Mouse (Mus musculus): Measurements from ENCODE around the gene Rnf144b. TPM values are rescaled to one million over a fixed set of nuclear protein-coding genes. Genes with fewer than 3 reads are reported as not detected.
A peak's percentile ranks its signal among the peaks of the same experiment; 100 is the strongest.

The Rnf144b gene
- 0.90 and 0.95 TPM in 2 replicates for polyA plus RNA-seq (2014; fragmentation: Nextera tagmentation; extraction: Ambion mirVana)

DNA sequence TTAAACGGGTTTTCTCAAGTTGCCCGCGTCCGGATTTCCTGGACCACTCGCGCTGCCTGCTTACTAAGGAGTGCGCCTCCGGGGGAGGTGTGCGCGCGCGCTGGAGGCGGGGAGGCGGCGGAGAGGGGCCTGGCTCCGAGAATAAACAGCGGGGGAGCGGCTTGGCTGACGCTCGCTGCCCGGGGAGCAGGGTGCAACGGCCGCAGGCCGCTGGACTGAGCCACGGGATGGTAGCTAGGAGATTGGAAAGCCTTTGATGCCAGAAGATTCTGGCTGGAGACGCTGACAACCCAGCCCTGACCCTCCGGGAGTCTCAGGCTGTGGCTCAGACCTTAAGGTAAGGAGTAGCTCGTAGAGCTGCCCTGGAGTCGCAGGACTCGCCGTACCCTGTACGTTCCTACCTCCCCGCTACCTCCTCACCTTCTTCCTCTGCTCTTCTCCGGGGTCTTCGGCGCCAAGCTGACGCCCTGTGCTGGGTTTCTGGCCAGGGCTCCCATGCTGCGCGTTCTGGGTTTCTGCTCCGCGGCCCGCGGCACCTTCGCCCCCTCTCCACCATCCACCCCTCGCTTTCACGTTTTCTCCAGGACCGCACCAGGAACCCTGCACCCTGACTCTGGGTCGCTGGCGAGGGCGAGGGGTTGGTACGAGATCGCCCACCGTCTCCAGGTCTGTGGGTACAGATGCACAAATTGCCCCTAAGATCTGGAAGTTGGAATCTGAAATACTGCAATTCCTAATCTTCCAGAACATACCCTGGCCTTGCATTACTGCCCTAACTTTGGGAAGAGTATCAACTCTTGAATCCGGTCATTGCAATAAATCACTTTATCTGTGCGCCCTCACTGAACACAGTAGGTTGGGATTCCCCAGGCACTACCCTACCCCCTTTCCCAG lies at the start of gene Rnf144b:
Rnf144b (plus strand) TSS at position 120 of the 894 bp plus-strand sequence.
- peak within 1 kb of the TSS; percentile 98 for H3K4me2 ChIP-seq (replicated peaks; ENCODE audit: low read depth, low read length)
- ATAC-seq (ENCODE audit: low FRiP score, low TSS enrichment) = peak; percentile 65; the same call in 1 of the 2 replicates
- no peaks in the 10 kb centered on the region for H3K36me3 ChIP-seq (ENCODE audit: control insufficient read depth, insufficient read depth, low read length)
- peak within 1 kb of the TSS; percentile 59 for H3K9ac ChIP-seq (ENCODE audit: low read depth, low read length)
- 2% methylated on average over 55 of the region's 55 CpGs for WGBS
- H3K9me3 ChIP-seq (ENCODE audit: control insufficient read depth, low read length) = no peaks in the 10 kb centered on the region
- peaks cover 10% of the 10 kb centered on the region; the same call in 1 of the 2 replicates for H3K4me1 ChIP-seq (ENCODE audit: control insufficient read depth, insufficient read depth, low read length)
- no peak within 1 kb of the TSS for H3K27ac ChIP-seq (ENCODE audit: low read depth, low read length)
- peak within 1 kb of the TSS; percentile 55 for H3K4me3 ChIP-seq (ENCODE audit: low read length)
- peaks cover 3% of the 10 kb centered on the region; the same call in 1 of the 2 replicates for H3K27me3 ChIP-seq (ENCODE audit: control insufficient read depth, insufficient read depth, low read length)

- WGBS = 92% methylated on average over 5 of the region's 5 CpGs
- H3K27ac ChIP-seq (ENCODE audit: low read depth, low read length) = no peak overlapping the region
- H3K36me3 ChIP-seq (ENCODE audit: control insufficient read depth, insufficient read depth, low read length) = peaks cover 23% of the 10 kb centered on the region
These were observed 46.3 kb upstream of the Rnf144b start for GRCm38 (mm10) chr13:47076156-47076555.

GRCm38 (mm10) chr13:47077367-47077766 lies 45.1 kb upstream of the Rnf144b start:
- Histone ChIP-seq H3K4me3 (ENCODE audit: low read length) (no peak overlapping the region), H3K27me3 (ENCODE audit: control insufficient read depth, insufficient read depth, low read length) (no peaks in the 10 kb centered on the region), H3K27ac (ENCODE audit: low read depth, low read length) (no peak overlapping the region), H3K9ac (ENCODE audit: low read depth, low read length) (no peak overlapping the region), H3K36me3 (ENCODE audit: control insufficient read depth, insufficient read depth, low read length) (peaks cover 18% of the 10 kb centered on the region; the same call in 1 of the 2 replicates), H3K4me1 (ENCODE audit: control insufficient read depth, insufficient read depth, low read length) (no peaks in the 10 kb centered on the region), H3K9me3 (ENCODE audit: control insufficient read depth, low read length) (no peaks in the 10 kb centered on the region; the same call in 1 of the 2 replicates), H3K4me2 (replicated peaks; ENCODE audit: low read depth, low read length) (no peak overlapping the region)
- ATAC-seq (ENCODE audit: low FRiP score, low TSS enrichment) = no peak

More at GRCm38 (mm10) chr13:47076156-47076555, 46.3 kb upstream of the Rnf144b start:
- no peak overlapping the region for H3K9ac ChIP-seq (ENCODE audit: low read depth, low read length)
- no peak overlapping the region for H3K4me3 ChIP-seq (ENCODE audit: low read length)
- no peak for ATAC-seq (ENCODE audit: low FRiP score, low TSS enrichment)
- H3K4me2 ChIP-seq (replicated peaks; ENCODE audit: low read depth, low read length) = no peak overlapping the region
- no peaks in the 10 kb centered on the region; the same call in 1 of the 2 replicates for H3K9me3 ChIP-seq (ENCODE audit: control insufficient read depth, low read length)
- no peaks in the 10 kb centered on the region for H3K27me3 ChIP-seq (ENCODE audit: control insufficient read depth, insufficient read depth, low read length)
- H3K4me1 ChIP-seq (ENCODE audit: control insufficient read depth, insufficient read depth, low read length) = no peaks in the 10 kb centered on the region

- no peaks in the 10 kb centered on the region for H3K4me1 ChIP-seq (ENCODE audit: control insufficient read depth, insufficient read depth, low read length)
- 67% methylated on average over 5 of the region's 5 CpGs for WGBS
- no peak for ATAC-seq (ENCODE audit: low FRiP score, low TSS enrichment)
These were observed 43.7 kb upstream of the Rnf144b start for GRCm38 (mm10) chr13:47078799-47079198.

DNA sequence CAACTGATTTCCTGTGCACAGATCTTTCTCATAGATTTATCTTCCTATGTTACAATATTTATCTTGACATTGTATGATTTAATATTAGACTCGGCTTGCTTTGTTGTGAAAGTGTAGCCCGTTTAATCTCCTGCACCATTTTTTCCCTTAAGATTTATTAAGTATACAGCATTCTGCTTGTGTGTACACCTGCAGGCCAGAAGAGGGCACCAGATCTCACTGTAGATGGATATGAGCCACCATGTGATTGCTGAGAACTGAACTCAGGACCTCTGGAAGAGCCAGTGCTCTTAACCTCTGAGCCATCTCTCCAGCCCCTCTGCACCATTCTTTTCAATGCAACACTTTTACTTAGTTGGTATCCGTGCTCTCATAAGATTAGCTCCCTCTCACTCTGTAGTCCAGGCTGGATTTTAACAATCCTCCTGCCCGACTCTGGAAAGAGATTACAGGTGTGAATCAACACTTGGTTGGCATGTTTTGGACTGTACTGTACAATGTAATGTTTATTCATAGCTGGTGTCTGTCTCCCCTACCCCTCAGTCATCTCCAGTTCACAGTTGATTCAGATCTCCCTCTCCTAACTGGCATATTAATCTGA lies 41.5 kb upstream of the Rnf144b start:
- H3K4me3 ChIP-seq (ENCODE audit: low read length) = no peak overlapping the region
- no peak for ATAC-seq (ENCODE audit: low FRiP score, low TSS enrichment)
- WGBS = 92% methylated on average over 4 of the region's 4 CpGs
- H3K27me3 ChIP-seq (ENCODE audit: control insufficient read depth, insufficient read depth, low read length) = no peaks in the 10 kb centered on the region
- H3K9me3 ChIP-seq (ENCODE audit: control insufficient read depth, low read length) = no peaks in the 10 kb centered on the region; the same call in 1 of the 2 replicates
- H3K36me3 ChIP-seq (ENCODE audit: control insufficient read depth, insufficient read depth, low read length) = peaks cover 33% of the 10 kb centered on the region; the same call in 1 of the 2 replicates
- no peak overlapping the region for H3K4me2 ChIP-seq (replicated peaks; ENCODE audit: low read depth, low read length)
- H3K27ac ChIP-seq (ENCODE audit: low read depth, low read length) = no peak overlapping the region
- no peaks in the 10 kb centered on the region for H3K4me1 ChIP-seq (ENCODE audit: control insufficient read depth, insufficient read depth, low read length)
- no peak overlapping the region for H3K9ac ChIP-seq (ENCODE audit: low read depth, low read length)

More at GRCm38 (mm10) chr13:47078799-47079198, 43.7 kb upstream of the Rnf144b start:
- no peak overlapping the region for H3K9ac ChIP-seq (ENCODE audit: low read depth, low read length)
- no peak overlapping the region for H3K27ac ChIP-seq (ENCODE audit: low read depth, low read length)
- H3K4me2 ChIP-seq (replicated peaks; ENCODE audit: low read depth, low read length) = no peak overlapping the region
- H3K9me3 ChIP-seq (ENCODE audit: control insufficient read depth, low read length) = no peaks in the 10 kb centered on the region; the same call in 1 of the 2 replicates
- peaks cover 24% of the 10 kb centered on the region; the same call in 1 of the 2 replicates for H3K36me3 ChIP-seq (ENCODE audit: control insufficient read depth, insufficient read depth, low read length)
- no peaks in the 10 kb centered on the region for H3K27me3 ChIP-seq (ENCODE audit: control insufficient read depth, insufficient read depth, low read length)
- no peak overlapping the region for H3K4me3 ChIP-seq (ENCODE audit: low read length)

GRCm38 (mm10) chr13:47088433-47088832 lies 34.0 kb upstream of the Rnf144b start:
- Histone ChIP-seq H3K4me1 (ENCODE audit: control insufficient read depth, insufficient read depth, low read length) (no peaks in the 10 kb centered on the region), H3K36me3 (ENCODE audit: control insufficient read depth, insufficient read depth, low read length) (peaks cover 80% of the 10 kb centered on the region), H3K9me3 (ENCODE audit: control insufficient read depth, low read length) (no peaks in the 10 kb centered on the region), H3K27ac (ENCODE audit: low read depth, low read length) (no peak overlapping the region), H3K4me2 (replicated peaks; ENCODE audit: low read depth, low read length) (no peak overlapping the region), H3K9ac (ENCODE audit: low read depth, low read length) (no peak overlapping the region), H3K27me3 (ENCODE audit: control insufficient read depth, insufficient read depth, low read length) (no peaks in the 10 kb centered on the region), H3K4me3 (ENCODE audit: low read length) (no peak overlapping the region)
- 95% methylated on average over 1 of the region's 1 CpGs for WGBS
- no peak for ATAC-seq (ENCODE audit: low FRiP score, low TSS enrichment)

GRCm38 (mm10) chr13:47089271-47089670 lies 33.2 kb upstream of the Rnf144b start:
- Histone ChIP-seq H3K9me3 (ENCODE audit: control insufficient read depth, low read length) (no peaks in the 10 kb centered on the region), H3K36me3 (ENCODE audit: control insufficient read depth, insufficient read depth, low read length) (peaks cover 85% of the 10 kb centered on the region), H3K9ac (ENCODE audit: low read depth, low read length) (no peak overlapping the region), H3K27me3 (ENCODE audit: control insufficient read depth, insufficient read depth, low read length) (no peaks in the 10 kb centered on the region), H3K4me3 (ENCODE audit: low read length) (no peak overlapping the region), H3K27ac (ENCODE audit: low read depth, low read length) (no peak overlapping the region), H3K4me1 (ENCODE audit: control insufficient read depth, insufficient read depth, low read length) (no peaks in the 10 kb centered on the region), H3K4me2 (replicated peaks; ENCODE audit: low read depth, low read length) (no peak overlapping the region)
- ATAC-seq (ENCODE audit: low FRiP score, low TSS enrichment) = no peak
- WGBS = 88% methylated on average over 2 of the region's 2 CpGs

DNA sequence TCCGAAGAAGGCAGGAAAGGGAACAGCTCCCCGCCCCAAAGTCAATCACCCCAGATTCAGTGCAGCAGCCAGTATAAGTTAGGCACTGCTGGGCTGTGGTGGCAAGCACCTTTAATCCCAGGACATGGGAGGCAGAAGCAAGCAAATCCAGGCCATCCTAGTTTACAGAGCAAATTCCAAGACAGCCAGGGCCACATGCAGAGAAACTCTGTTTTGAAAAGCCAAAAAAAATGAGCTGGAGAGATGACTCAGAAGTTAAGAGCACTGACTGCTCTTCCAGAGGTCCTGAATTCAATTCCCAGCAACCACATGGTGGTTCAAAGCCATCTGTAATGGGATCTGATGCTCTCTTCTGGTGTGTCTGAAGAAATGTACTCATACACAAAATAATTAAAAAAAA lies 28.7 kb upstream of the Rnf144b start:
- Histone ChIP-seq H3K9ac (ENCODE audit: low read depth, low read length) (no peak overlapping the region), H3K27ac (ENCODE audit: low read depth, low read length) (no peak overlapping the region), H3K36me3 (ENCODE audit: control insufficient read depth, insufficient read depth, low read length) (peaks cover 86% of the 10 kb centered on the region), H3K27me3 (ENCODE audit: control insufficient read depth, insufficient read depth, low read length) (no peaks in the 10 kb centered on the region), H3K4me1 (ENCODE audit: control insufficient read depth, insufficient read depth, low read length) (no peaks in the 10 kb centered on the region), H3K9me3 (ENCODE audit: control insufficient read depth, low read length) (no peaks in the 10 kb centered on the region), H3K4me3 (ENCODE audit: low read length) (no peak overlapping the region), H3K4me2 (replicated peaks; ENCODE audit: low read depth, low read length) (no peak overlapping the region)
- no peak for ATAC-seq (ENCODE audit: low FRiP score, low TSS enrichment)
- 97% methylated on average over 2 of the region's 2 CpGs for WGBS

GRCm38 (mm10) chr13:47096591-47096990 lies 25.9 kb upstream of the Rnf144b start:
- peaks cover 85% of the 10 kb centered on the region for H3K36me3 ChIP-seq (ENCODE audit: control insufficient read depth, insufficient read depth, low read length)

More at GRCm38 (mm10) chr13:47096591-47096990, 25.9 kb upstream of the Rnf144b start:
- ATAC-seq (ENCODE audit: low FRiP score, low TSS enrichment) = no peak
- no peak overlapping the region for H3K27ac ChIP-seq (ENCODE audit: low read depth, low read length)
- no peak overlapping the region for H3K4me2 ChIP-seq (replicated peaks; ENCODE audit: low read depth, low read length)
- 90% methylated on average over 2 of the region's 2 CpGs for WGBS
- H3K9ac ChIP-seq (ENCODE audit: low read depth, low read length) = no peak overlapping the region
- H3K9me3 ChIP-seq (ENCODE audit: control insufficient read depth, low read length) = no peaks in the 10 kb centered on the region
- H3K4me1 ChIP-seq (ENCODE audit: control insufficient read depth, insufficient read depth, low read length) = no peaks in the 10 kb centered on the region
- no peaks in the 10 kb centered on the region for H3K27me3 ChIP-seq (ENCODE audit: control insufficient read depth, insufficient read depth, low read length)
- no peak overlapping the region for H3K4me3 ChIP-seq (ENCODE audit: low read length)
